Mouse (Mus musculus): Measurements from ENCODE around the gene Anapc11.
"Not testable (repeated sequence)": the region's sequence is repeated elsewhere in the genome, so short reads cannot be mapped to it uniquely, and the experiment has no call there.

The Anapc11 gene

DNA sequence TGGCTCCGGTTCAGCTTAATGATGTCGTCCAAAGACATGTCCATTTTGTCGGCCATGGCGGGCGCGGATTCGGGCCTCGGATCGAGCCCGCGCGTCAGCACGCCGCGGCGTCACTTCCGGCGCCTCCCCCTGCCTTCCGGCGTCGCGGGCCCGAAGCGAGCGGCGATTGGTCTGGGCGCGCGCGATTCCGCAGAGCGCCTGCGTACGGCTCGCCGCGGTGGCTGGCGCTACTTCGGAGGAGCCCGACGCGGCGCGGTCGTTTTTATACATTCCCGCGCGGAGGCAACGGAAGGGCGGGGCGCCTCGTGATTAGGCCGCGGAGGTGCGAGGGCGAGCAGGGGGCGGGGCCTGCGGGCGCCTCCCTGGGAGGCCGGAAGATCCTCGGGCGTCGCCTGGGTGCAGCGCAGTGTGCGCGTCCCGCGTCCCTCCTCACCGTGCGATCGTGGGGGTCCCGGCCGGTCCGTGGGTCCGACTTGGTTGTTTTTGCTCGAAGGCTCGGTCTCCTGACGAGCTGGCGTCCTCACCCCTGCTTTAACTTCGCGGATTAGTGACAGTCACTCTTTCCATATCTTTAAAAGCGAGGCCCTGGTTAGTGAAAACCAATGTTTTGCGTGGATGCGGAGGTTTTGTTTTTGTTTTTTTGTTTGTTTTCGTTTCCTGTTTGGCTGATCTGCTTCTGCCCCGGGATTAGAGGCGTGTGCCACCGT is at the start of gene Anapc11, which contains the start of gene Alyref:
Anapc11 (plus strand) TSS at position 139 of the 707 bp plus-strand sequence.
Alyref (minus strand) TSS at position 83 of the 707 bp plus-strand sequence.
- ATAC-seq (ENCODE audit: insufficient number of reproducible peaks, low FRiP score, low TSS enrichment), result peak; percentile 96

DNA sequence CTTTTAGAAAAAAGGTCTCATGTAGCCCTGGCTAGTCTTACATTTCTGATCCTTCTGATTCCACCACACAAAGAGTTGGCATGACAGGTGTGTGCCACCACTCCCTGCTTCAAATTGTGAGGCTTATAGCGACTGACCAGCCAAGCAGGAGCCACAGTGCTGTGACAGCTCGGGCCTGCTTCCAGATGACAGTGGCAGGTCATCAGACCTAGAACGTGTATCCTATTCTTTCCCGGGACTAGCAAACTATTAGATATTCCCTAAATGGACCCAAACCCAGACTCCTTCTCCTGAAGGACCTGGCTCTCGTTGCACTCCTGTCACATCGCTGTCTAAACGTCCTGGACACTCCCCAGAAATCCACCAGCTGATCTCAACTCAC is 49.4 kb upstream of the Anapc11 start:
- ATAC-seq (ENCODE audit: insufficient number of reproducible peaks, low FRiP score, low TSS enrichment), result no peak

DNA sequence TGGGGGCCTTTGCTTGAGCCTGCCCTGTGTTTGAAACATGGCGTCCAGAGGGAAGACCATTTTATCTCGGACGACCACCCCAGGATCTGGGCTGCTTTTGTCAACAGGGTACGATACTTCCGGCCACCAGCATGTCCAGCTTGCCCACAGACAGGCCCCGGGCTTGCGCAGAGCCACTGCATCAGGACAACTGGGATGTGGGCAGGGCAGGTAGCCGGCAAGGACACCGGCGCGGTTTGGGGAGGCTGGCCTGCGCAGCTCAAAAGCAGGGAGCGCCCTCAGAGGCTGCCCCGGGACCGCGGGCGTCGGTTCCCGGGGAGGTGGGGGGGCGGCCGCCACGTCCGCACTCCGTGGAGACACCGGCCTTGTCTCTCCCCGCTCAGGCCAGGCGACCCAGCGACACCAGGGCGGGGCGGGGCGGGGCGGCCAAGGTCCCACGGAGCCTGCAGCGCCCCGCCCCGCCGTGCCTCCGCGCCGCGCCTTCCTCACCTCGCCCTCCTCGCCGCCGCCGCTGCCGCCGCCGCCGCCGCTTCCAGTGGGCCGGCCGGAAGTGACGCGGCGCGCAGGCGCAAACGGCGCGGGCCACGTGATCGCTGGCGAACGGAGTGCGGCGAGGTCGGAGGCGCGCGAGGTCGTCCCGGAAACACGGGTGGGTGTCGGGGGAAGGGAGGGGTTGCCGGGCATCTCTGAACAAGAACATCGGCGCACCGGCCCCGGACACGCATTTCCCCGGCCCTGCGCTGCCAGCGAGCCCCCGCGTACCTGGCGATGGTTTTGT is 48.9 kb upstream of the Anapc11 start, which contains the start of gene Mcrip1:
Mcrip1 (minus strand) TSS at position 560 of the 778 bp plus-strand sequence.
- ATAC-seq (ENCODE audit: insufficient number of reproducible peaks, low FRiP score, low TSS enrichment), result peak; percentile 82; the same call in 1 of the 2 replicates

DNA sequence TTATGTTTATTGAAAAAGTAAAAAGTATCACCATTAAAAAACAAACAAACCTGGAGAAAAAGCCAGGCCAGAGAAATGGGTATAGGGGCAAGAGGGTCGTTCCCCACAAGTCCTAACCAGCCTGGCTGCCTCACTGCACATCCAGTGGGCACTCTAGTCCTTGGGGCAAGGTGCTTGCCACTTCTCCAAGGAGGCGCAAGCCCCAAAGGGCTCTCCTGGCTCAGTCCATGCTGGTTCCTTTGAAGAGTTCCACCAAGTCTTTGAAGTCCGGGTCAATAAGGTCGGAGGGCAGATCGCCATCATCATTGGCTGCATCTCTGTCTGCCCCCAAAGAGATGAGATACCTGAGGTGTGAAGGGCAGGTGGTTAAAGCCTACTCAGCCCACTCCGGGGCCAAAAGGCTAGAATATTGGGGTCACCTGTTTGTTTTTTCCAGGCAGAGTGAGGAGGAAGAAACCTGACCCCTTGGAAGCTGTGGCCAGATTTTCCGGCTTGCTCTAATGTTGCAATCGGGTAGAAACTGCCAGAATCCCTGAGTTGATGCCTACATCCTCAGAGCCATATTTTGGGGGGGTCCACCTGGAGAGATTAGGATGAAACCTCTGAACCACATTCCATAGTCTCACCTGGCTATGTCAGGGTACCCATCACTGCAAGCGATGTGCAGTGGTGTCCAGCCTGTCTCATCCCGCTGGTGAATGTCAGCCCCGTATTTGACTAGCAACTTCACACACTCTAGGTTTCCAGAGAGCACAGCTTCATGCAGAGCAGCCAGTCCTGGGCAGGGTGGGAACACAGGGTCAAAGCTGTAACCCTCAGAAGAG is 48.0 kb upstream of the Anapc11 start:
- no peak for ATAC-seq (ENCODE audit: insufficient number of reproducible peaks, low FRiP score, low TSS enrichment)

DNA sequence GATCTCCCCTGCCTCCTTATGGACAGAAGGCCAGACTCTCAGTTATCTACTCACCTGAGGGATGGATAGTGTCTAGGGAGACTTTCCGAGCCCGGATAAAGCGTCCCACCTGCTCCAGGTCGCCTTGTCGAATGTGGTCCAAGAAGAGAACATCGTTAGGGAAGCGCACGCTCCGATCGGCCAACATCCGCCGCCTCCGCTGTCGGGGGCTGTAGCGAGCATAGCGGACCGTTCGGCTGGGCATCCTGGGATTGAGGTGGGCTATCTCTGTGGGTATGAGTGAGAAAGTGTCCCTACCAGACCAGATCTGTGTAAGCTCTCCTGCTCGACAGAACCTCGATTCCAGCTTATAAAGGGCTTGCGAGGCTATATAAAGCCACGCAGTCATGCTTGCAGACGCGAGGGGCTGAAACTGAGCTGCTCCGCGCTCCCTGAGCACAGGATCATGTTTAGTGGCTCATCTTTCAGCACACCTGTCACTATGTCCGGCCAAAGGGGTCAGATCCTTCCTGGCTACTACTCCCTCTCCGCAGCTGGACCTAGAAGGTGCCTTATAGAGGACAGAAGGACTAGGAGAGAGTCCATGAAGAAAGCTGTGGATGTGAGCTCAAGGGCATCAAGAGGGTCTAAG is 47.3 kb upstream of the Anapc11 start, which contains the start of gene Ppp1r27:
Ppp1r27 (minus strand) TSS at position 323 of the 631 bp plus-strand sequence.
- no peak for ATAC-seq (ENCODE audit: insufficient number of reproducible peaks, low FRiP score, low TSS enrichment)

DNA sequence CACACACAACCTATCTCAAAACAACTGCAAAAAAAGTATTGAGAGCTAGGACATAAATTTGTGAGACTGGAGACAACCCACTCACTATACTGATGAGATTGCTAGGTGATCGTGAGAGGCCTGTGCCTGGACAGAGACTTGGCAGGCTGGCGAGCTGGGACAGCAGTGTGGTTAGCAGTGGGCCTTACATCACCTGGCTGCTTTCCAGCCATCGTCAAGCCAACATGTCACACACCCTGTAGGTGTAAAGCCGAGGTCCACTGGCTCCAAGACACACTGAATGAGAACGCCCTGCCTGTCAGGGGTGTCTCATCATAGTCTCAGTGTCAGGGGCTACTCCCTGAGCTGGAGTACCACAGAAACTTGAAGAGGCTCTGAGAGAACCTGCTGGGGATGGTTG is 45.5 kb upstream of the Anapc11 start:
- no peak for ATAC-seq (ENCODE audit: insufficient number of reproducible peaks, low FRiP score, low TSS enrichment)

DNA sequence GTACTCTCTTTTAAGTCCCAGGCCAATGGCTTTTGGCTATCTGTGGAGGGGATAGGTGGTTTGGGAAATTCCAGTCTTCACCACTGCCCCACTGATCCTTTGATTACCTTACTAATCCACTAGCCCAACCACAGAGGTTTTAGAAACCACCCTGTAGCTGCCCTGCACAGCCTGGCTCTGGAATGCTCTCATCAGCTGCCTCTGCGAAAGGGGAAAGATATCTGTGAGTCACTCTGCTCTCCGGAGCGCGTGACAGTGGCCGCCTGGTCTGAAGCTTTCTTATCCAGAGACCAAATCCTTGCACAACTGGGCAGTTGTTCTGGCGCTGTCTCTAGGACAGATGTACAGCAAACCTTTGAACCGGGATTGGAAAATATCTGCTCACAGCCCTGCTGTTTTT is 43.4 kb upstream of the Anapc11 start:
- no peak for ATAC-seq (ENCODE audit: insufficient number of reproducible peaks, low FRiP score, low TSS enrichment)

DNA sequence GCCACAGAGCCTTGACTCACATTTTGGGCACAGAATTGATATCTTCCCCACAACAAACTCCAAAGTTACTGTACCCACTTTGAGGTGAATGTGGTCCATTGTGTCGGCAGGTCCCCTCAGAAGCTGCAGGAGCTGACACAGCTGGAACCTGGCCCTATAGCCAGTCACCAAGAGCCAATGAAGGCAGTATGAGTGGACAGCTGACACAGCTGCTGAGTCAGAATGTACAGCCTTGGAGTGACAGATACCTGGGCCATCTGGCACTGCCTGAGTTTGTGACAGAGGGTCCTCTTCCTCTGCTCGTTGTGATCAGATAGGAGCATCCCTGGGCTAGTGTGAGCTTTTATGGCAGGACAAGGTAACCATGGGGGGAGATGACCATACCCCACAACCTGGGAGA is 43.0 kb upstream of the Anapc11 start:
- no peak for ATAC-seq (ENCODE audit: insufficient number of reproducible peaks, low FRiP score, low TSS enrichment)

DNA sequence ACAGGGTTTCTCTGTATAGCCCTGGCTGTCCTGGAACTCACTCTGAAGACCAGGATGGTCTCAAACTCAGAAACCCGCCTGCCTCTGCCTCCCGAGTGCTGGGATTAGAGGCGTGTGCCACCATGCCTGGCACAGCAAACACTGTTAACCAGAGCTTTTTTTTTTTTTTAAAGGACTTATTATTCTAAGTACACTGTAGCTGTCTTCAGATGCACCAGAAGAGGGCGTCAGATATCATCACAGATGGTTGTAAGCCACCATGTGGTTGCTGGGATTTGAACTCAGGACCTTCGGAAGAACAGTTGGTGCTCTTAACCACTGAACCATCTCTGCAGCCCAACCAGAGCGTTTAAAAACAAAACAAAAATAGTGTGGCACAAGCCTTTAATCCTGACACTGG is 39.4 kb upstream of the Anapc11 start:
- not testable (repeated sequence) for ATAC-seq (ENCODE audit: insufficient number of reproducible peaks, low FRiP score, low TSS enrichment)

DNA sequence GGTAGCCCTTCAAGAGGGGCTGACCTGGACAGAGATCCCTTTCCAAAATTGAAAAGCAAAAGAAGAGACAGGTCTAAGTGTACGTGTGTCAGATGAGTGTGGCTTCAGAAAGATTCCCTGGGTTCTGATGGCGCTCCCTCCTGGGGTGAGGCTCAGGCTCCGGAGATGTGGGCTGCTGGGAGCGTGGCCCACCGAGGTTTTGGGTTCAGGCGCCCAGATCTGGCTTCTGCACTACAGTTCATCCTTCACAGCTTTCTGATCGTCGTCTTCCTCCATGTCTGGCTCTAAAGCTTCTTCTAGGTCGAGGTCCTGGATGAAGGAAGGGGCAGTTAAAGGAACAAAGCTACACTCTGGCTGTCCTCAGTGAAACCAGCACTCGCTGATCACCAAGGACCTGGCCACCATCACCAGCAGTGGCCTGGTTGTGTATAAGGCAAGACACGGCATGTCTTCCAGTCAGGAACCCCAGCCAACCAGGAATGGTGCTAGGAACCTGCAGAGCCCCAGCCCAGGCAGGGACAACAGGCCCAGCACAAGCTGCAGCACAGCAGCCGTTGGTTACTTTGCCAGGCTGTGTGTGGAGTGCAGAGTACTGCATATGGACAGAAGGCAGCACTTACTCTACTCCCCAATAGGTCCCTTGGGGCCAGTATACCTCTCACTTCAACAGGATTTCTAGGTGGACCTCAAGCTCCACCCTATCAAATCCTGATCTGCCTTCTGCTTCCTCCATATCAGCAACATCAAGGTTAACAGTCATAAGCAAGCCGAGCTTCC is 37.1 kb upstream of the Anapc11 start:
- ATAC-seq (ENCODE audit: insufficient number of reproducible peaks, low FRiP score, low TSS enrichment), result no peak

DNA sequence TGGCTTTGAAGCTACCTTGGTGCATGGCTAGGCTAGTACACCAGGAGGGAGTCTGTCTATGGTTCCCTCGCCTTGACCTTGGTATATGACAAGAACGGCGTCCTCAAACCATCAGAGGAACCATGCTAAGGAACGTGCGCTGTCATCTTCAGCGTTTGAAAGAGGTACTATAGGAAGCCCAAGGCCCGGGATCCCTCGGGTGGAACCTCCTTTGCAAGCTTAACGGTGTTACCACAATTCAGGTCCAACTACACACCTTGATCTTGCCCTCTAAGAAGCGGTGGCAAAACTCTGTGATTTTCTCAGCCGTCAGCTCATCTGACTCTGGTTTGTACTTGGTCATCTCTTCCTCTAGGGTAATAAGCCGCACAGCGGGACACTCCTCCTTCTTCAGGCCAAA is 35.3 kb upstream of the Anapc11 start:
- no peak for ATAC-seq (ENCODE audit: insufficient number of reproducible peaks, low FRiP score, low TSS enrichment)

DNA sequence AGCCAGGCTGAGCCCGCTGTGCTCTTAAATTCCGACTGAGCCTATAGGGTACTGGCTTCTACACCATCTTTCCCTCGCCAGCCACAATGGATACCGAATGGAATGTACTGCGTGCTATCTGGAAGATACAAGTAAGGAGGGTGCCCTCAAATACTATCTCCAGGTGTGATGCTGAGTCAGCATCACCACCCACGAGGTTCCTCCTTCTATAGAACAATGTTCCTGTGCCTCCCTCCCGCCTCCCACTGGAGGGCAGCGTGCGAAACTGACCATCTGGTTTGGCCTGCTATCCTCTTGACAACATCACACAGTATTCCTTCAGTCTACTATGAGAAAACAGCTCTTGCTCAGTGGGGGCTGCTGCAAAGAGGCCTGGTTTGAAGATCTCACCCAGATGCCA is 33.1 kb upstream of the Anapc11 start:
- ATAC-seq (ENCODE audit: insufficient number of reproducible peaks, low FRiP score, low TSS enrichment), result no peak

DNA sequence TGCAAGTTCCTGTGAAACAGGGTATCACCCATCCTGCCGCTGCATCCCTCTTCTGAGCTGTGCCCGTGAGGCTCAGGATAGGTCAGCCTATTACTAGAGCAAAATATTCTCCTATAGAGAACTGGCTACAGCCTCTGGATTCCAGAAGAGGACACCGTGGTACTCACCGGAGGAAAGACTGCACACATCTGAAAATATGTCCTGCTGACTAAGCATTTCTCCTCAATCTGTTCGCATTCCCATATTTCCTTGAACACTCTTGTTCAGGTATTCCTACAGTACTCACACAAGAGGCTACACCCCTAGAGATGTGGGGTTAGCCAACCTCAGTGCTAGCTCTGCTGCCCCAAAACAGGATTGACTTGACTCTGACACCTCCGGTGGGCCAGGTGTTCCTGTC is 29.9 kb upstream of the Anapc11 start:
- no peak for ATAC-seq (ENCODE audit: insufficient number of reproducible peaks, low FRiP score, low TSS enrichment)

DNA sequence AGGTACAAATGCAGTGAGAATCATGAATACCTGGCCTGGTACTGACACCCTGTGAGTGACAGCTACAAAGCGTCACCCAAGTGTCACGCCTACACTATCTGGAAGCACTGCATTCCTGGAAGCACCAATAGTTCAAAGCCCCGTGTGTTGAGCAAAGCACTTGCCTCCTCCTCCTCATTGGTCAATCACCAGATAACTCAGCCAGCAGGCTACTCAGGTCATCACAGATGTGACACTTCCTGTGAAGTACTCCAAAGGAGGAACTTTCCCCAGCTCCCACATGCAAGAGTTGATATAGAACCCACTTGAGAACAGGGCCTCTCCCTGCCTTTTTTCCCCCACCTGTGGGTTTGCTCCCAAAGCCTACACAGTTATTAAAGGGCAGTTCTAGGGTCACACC is 27.1 kb upstream of the Anapc11 start:
- ATAC-seq (ENCODE audit: insufficient number of reproducible peaks, low FRiP score, low TSS enrichment), result no peak

DNA sequence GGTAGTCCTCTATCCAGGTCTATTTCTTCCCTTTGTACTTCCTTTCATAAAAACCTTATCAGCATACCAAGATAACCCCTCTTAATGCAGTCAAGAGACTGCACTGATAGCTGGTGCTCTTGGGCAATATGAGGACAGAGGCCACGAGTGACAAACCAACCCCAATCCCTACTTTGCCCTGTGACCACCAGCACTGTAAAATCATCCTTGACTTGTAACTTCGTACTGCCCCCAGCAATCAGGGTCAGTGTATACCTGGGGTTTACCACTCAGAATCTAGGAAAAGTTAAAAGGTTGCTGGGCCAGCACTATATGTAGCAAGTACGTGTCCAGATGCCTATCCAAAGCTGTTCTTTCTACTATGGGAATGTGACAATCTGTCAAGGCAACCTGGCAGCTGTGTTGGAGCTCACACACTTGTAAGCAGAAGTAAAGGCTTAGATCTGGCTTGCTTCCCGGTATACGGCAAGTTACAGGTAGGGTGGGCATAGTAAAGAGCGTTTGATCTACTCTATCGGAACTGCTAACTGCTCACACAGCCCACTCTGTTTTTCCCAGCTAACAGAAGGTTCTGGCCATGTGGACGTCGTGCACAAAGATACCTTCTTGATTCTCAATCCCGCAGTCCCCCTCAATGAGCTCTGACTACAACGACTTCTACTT is 26.3 kb upstream of the Anapc11 start:
- no peak for ATAC-seq (ENCODE audit: insufficient number of reproducible peaks, low FRiP score, low TSS enrichment)

DNA sequence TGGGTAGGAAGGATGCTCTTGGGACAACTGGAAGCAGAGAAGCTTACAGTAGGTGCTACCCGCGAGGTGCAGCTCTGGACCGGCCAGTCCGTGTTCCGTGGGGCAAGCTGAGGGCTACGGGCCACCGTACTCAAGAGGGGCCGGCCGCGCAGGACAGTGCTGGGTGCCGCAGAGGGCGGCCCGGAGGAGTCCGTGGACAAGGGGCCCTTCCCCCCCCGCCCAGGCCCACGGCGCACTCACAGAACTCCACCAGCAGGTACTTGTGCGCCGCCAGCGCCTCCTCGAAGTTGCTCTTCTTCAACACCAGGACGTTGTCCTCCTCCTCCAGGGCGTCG is 25.8 kb upstream of the Anapc11 start:
- ATAC-seq (ENCODE audit: insufficient number of reproducible peaks, low FRiP score, low TSS enrichment), result no peak; the same call in 1 of the 2 replicates

DNA sequence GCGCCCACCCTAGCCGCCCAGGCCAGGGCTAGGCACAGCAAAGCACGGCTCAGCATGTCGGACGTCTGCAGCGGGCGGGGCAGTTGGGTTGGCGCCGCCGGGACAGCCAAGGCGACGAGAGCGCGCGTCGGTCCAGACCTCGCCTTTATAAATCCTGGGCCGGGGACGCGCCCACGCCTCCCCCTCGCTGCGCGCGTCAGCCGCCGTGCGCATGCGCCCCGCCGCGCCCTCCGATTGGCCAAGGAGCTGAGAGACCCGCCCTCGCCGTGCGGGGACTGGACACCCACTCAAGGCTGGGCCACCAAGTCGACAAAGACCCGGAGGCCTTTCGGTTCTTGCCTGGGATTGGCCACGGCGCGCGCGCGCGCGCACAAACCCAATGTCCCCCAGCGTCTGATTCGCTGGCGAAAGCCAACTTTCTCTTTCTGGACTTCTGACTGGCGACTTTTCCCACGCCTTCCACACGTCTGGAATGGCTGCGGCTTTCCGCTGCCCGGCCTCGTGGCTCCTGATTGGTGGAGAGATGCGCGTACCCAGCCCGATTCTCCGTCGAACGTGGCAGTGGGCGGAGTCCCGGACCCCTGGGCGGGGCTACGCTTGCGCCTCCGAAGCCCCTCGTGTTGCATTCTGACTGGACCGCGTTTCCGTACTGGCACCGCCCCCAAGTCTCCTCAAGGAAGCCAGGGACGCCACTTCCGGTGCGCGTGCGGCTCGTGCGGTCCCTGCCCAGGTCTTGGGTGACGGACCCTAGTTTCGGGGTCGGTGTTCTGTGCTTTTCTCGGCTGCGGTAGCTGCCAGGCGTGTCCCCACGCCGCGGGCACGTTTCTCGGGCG is 25.3 kb upstream of the Anapc11 start, which contains the start of gene P4hb:
P4hb (minus strand) TSS at position 502 of the 833 bp plus-strand sequence.
- peak; percentile 98 for ATAC-seq (ENCODE audit: insufficient number of reproducible peaks, low FRiP score, low TSS enrichment)

DNA sequence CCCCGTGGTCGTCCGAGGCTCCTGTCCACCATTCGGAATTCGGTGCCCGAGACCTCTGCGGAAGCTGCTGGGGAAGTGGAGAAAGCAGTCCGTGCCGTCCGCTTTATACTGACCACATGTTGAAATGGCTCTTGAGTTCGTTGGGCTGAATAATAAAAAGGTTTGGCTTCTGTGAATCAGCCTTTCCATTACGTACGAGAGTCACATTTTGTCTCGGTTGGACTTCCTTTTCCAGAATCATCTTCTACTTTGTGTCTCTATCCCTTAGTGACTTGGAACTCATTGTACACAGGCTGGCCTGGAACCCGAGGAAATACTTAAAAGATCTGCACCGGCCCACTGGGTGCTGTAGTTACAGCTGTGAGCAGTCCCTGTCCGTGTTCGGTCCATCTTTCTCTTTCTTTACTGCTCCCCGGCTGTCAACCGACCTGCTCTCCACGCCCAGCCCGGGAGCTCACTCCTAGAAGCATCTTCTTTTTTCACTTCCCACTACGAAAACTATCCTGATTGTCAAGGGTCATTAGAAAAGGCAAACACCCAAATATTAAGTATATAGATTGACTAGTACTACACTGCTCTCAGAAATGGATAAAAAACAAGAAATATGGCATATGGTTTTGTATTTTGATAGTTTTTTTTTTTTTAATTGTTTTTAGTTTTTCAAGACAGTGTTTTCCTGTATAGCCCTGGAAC is 24.5 kb upstream of the Anapc11 start:
- no peak for ATAC-seq (ENCODE audit: insufficient number of reproducible peaks, low FRiP score, low TSS enrichment)
